Mouse (Mus musculus) testis, adult 2 months (tissue): ENCODE measurements around the gene Slc26a9.

ENCODE experiments used
- CTCF ChIP-seq: fragments of 200-500 bp; IDR thresholded peaks from 2 replicates; pipeline ENCODE4 v1.5.1; 2012; ENCODE audit warnings: low read depth, mild to moderate bottlenecking, inconsistent platforms, low read length, moderate library complexity; ENCODE audit not compliant: control insufficient read depth, insufficient read depth, insufficient replicate concordance
- POLR2A ChIP-seq: fragments of 200-500 bp; IDR thresholded peaks from 2 replicates; pipeline ENCODE4 v1.6.1; 2012; ENCODE audit warnings: low read depth, mild to moderate bottlenecking, inconsistent platforms, low read length, moderate library complexity; ENCODE audit not compliant: control insufficient read depth

- no peak for TF ChIP-seq CTCF
- TF ChIP-seq POLR2A: no peak
Measured at GRCm38 (mm10) chr1:131794591-131794990, 50.8 kb downstream of the Slc26a9 start.
